Mouse (Mus musculus): Measurements from ENCODE around the gene Cercam. TPM values are rescaled to one million over a fixed set of nuclear protein-coding genes. Genes with fewer than 3 reads are reported as not detected.

The Cercam gene
- polyA plus RNA-seq, 1 experiment from 2014 or later: 12.0 TPM

DNA sequence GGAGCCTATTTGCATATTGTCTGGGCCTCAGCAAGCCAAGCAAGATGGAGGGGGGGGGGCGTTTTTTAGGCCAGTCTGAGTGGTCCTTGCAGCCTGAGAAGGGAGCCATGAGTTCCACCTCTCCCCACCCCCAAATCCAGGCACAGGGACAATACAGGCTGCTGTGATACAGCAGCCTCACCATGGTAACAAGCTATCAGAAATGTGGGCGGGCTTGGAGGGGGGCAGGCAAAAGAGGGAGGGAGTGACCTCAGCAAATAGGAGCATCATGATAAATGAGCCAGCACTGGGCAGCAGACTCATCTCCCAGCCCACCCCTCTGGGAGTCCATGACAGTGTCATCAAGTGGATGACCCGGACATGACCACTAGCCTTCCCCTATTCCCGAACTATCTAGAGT is 29.5 kb upstream of the Cercam start:
- no peak for DNase-seq (ENCODE audit: low read depth, low spot score)
- in situ Hi-C loops (cut with MboI; ENCODE audit: low pct_unique_long_range_greater_than_20kb): no loop called here
- no peak for ATAC-seq
- H3K27me3 ChIP-seq: no peaks in the 10 kb centered on the region
- TF ChIP-seq CTCF (IDR thresholded peaks at IDR 0.05): no peak
- CTCF ChIA-PET: no interaction called here
- POLR2A ChIA-PET: interaction anchor here (0.7 kb wide), 1 partner anchor 326 kb away, joined by 3 read pairs; no protein-coding TSS in a partner anchor

DNA sequence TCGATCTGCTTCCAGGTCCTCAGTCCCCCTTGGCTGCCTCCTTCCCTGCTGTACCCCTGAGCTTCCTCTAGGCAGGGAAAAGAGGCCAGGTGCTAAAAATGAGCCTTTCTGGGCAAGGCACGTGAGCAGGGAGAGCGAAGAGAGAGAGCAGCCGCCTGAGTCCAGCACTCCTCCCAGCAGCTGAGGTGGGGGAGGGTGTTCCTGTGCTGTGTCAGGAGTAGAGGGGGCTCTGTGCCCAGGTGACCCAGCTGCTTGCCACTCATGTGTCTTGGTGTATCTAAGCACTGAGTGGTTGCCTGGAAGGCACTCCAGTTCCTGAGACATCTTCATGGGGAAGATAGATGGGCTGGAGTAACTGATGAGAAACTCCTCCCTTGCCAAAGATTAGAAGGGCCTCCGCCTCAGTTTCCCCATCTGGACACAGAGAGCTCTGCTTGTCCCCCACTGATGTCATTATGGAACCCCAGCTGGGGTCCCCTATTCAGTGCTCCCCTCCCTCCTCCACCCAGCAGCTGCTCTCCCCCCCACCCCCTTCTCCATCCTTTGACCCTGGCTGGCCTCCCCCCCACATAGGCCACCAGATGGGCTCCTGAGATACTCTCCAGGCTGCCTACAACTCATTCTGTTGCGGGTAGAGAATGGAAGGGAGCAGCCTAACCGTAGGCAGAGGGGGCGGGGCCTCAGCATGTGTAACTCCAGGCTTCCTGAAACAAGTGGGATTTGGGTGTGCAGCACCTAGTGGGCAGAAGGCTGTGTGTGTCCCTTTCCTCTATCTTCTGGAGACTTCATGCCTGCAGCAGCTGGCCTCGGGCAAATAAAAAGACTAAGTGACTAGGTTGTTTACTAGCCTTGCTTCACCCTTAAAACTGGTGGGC is 25.5 kb upstream of the Cercam start:
- DNase-seq (ENCODE audit: low read depth, low spot score) (no peak), ATAC-seq (no peak)
- H3K27me3 ChIP-seq: no peaks in the 10 kb centered on the region
- CTCF ChIA-PET: interaction anchor here (0.9 kb wide), 1 partner anchor 26 kb away, joined by 3 read pairs; no protein-coding TSS in a partner anchor
- POLR2A ChIA-PET: no interaction called here
- no peak for TF ChIP-seq CTCF (IDR thresholded peaks at IDR 0.05)
- in situ Hi-C loops (cut with MboI; ENCODE audit: low pct_unique_long_range_greater_than_20kb): no loop called here

DNA sequence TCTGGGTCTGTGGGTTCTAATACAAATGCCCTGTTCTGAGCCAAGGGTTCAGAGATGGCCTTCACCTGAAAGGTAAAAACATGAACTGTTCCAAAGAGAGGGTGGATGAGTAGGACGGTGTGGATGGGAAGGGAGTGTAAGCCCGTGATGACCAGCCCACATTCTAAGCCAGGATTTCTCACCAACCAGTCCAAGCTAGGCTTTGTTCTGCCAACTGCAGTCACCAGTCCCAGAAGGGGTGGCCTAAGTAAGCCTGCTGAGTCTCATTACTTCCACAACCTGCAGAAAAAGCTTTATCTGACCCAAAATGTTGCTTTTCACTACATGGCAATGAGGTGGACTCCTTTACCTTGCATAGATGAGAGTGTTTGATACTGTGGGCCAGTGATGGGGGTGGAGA is 24.8 kb upstream of the Cercam start:
- ATAC-seq (no peak), DNase-seq (ENCODE audit: low read depth, low spot score) (no peak)
- in situ Hi-C loops (cut with MboI; ENCODE audit: low pct_unique_long_range_greater_than_20kb): no loop called here
- CTCF ChIA-PET: interaction anchor here (0.9 to 1.3 kb wide), 2 partner anchors 26 to 27 kb away, joined by 3 read pairs; no protein-coding TSS in a partner anchor
- no peaks in the 10 kb centered on the region for H3K27me3 ChIP-seq
- POLR2A ChIA-PET: no interaction called here
- TF ChIP-seq CTCF (IDR thresholded peaks at IDR 0.05): no peak

DNA sequence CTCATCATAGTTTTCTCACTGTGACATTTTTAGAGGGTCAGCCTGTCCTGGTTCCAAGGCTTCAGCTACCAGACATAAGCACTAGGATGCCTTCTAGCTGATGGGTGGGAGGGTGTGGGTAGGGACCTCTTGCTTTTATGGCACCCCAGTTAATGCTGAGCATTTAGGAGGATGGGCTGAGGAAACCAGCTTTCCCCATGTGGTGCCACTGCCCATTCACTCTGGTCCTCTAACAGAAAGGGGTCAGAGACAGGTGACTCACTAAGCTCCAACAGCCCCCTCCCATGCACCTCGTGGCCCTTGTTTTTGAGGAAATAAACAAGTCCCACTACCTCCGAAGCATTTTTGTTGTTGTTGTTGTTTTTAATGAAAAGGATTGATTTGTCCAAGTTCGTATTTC is 24.3 kb upstream of the Cercam start:
- no peak for DNase-seq (ENCODE audit: low read depth, low spot score)
- no peak for ATAC-seq
- H3K27me3 ChIP-seq: no peaks in the 10 kb centered on the region

DNA sequence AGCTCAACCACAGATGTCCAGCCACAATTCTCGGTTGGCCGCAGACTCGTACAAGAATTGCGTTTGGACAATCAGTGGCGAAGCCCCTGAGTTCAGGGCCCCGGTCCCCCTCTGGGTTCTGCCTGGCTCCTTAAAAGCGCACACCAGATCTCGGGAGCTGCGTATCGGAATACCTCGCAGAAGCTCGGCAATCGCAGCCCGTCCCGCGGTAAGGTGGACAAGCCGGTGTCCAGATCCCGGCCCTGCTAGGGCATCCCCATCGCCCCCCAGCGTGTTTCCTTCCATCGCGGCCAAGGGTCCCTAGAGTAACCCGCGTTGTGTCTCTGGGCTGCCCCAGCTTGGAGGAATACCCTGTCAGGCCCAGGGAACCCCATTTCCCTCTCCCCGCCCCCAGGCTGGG is 23.3 kb upstream of the Cercam start:
- no peak for TF ChIP-seq CTCF (IDR thresholded peaks at IDR 0.05)
- H3K27me3 ChIP-seq: no peaks in the 10 kb centered on the region
- ChIA-PET CTCF (interaction anchor here (0.6 to 1.3 kb wide), 2 partner anchors 28 to 486 kb away, joined by 3 read pairs; no protein-coding TSS in a partner anchor), POLR2A (interaction anchor here (0.6 kb wide), 1 partner anchor 880 kb away, joined by 4 read pairs; no protein-coding TSS in a partner anchor)
- ATAC-seq (no peak), DNase-seq (ENCODE audit: low read depth, low spot score) (no peak)
- in situ Hi-C loops (cut with MboI; ENCODE audit: low pct_unique_long_range_greater_than_20kb): no loop called here

More for the DNA sequence above, 24.3 kb upstream of the Cercam start:
- no peak for TF ChIP-seq CTCF (IDR thresholded peaks at IDR 0.05)
- CTCF ChIA-PET: interaction anchor here (1.3 kb wide), 1 partner anchor 27 kb away, joined by 3 read pairs; no protein-coding TSS in a partner anchor
- POLR2A ChIA-PET: interaction anchor here (0.7 kb wide), 1 partner anchor 49 kb away, joined by 3 read pairs; no protein-coding TSS in a partner anchor
- in situ Hi-C loops (cut with MboI; ENCODE audit: low pct_unique_long_range_greater_than_20kb): no loop called here

DNA sequence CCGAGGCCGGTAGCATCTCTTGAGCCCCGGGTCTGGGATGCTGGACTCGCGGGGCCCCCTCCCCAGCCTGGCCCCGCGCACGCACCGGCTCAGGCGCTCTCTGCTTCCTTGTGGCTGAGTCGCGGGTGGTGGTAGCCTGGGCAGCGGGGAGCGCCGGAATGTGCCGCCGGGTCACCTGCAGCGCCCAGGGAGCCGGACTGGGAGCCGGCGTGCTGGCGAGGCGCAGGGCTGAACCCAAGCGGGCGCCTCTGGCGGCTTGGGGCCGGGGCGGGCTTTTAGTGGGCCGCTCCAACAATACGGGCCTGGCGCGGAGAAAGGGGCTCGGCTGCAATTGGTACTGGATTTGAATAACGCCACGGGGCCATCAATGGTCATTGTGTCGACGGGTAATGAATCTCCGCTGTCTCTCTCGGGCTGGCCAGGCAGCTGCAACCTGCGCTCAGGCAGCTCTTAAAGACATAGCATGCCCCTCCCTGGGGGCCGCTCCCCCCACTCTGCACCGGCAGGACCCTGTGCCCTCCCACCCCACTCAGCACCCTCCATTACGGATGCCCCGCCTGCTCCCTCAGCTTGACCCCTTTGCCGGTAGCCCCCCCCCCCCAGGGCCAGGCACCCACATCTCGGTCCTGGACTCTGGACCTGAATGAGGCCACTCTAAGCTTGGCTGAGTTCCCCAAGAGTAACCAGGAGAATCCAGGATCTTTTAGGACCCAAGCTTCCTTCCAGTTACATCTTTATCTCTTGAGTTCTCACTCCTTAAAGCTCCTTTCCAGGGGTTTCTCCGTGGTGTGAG is 22.7 kb upstream of the Cercam start:
- H3K27me3 ChIP-seq: no peaks in the 10 kb centered on the region
- no peak for TF ChIP-seq CTCF (IDR thresholded peaks at IDR 0.05)
- ChIA-PET CTCF (no interaction called here), POLR2A (no interaction called here)
- DNase-seq (ENCODE audit: low read depth, low spot score) (no peak), ATAC-seq (no peak)
- in situ Hi-C loops (cut with MboI; ENCODE audit: low pct_unique_long_range_greater_than_20kb): no loop called here

DNA sequence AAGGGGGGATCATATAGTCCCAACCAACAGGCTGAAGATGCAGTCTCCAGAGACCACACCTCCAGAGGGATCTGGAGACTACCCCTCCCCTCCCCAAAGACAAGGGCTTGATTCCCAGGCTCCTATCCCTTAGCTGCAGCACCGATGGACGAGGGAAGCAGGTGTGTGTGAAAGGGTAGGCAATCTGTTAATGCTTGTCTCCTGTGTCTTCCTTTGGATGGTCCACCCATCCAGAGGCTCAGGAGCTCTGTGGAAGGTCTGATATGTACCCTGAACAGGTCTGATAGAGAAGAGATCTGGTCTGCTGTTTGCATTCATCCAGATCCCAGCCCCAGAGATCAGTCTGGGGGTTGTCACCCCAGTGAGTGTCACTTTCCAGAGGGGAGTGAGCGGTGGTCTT is 22.1 kb upstream of the Cercam start:
- ATAC-seq: no peak
- in situ Hi-C loops (cut with MboI; ENCODE audit: low pct_unique_long_range_greater_than_20kb): no loop called here
- CTCF ChIA-PET: no interaction called here
- TF ChIP-seq CTCF (IDR thresholded peaks at IDR 0.05): no peak
- DNase-seq (ENCODE audit: low read depth, low spot score): no peak
- POLR2A ChIA-PET: no interaction called here
- no peaks in the 10 kb centered on the region for H3K27me3 ChIP-seq

DNA sequence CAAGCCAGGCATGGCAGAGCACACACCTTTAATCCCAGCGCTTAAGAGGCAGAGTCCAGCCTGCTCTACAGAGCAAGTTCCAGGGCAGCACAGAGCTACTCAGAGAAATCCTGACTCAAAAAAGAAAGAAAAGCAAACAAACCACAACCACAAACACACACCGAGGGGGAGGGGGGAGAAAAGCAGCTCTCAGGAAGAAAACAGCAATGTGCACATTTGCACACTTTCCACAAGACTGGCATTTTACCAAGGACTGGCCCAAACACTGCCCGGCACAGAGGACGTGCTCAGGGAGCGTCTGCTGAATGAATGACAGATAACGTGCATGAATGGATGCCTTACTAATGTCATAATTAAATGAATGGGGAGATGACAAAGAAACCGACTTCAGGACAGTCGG is 19.9 kb upstream of the Cercam start:
- CTCF ChIA-PET: interaction anchor here (1.3 kb wide), 1 partner anchor 10 kb away, joined by 5 read pairs; no protein-coding TSS in a partner anchor
- no peak for ATAC-seq
- in situ Hi-C loops (cut with MboI; ENCODE audit: low pct_unique_long_range_greater_than_20kb): no loop called here

DNA sequence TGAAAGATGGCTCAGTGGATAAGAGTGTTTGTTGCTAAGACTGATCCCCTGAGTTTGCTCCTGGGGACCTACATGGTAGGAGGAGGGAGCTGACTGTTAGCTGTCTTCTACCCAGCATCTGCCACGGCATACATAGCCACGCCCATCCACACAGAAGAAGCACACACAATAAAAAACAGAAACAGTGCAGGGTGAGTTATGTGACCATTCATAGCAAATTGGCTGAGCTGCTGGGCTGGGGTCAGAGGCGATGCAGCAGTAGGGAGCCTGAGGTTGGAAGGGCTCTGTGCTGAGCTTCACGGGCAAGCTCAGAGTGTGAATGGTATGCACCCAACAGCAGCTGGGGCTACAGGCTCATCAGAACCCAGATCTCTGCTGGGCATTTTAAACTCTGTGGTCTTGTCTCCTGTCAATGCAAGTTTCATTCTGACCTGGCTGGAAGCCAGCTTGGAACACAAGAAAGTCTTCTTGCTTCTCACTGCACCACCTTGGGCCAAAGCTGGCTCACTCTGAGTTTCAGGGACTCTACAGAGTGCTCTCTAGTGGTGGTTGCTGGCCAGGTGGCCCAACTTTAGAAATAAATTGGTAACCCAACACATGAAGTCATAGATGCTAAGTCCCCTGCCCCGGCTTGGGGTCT is 19.0 kb upstream of the Cercam start:
- no peak for DNase-seq (ENCODE audit: low read depth, low spot score)
- ChIA-PET POLR2A (interaction anchor here (0.5 to 1.3 kb wide), 3 partner anchors 15 to 30 kb away, joined by 3 to 5 read pairs (median 5); partner anchors contain the start of gene Urm1), CTCF (no interaction called here)
- no peak for TF ChIP-seq CTCF (IDR thresholded peaks at IDR 0.05)
- no peak for ATAC-seq
- in situ Hi-C loops (cut with MboI; ENCODE audit: low pct_unique_long_range_greater_than_20kb): no loop called here
- no peaks in the 10 kb centered on the region for H3K27me3 ChIP-seq

More for the DNA sequence above, 19.9 kb upstream of the Cercam start:
- TF ChIP-seq CTCF (IDR thresholded peaks at IDR 0.05): no peak
- H3K27me3 ChIP-seq: no peaks in the 10 kb centered on the region
- no peak for DNase-seq (ENCODE audit: low read depth, low spot score)
- POLR2A ChIA-PET: interaction anchor here (1.2 kb wide), 1 partner anchor 15 kb away, joined by 5 read pairs; no protein-coding TSS in a partner anchor

DNA sequence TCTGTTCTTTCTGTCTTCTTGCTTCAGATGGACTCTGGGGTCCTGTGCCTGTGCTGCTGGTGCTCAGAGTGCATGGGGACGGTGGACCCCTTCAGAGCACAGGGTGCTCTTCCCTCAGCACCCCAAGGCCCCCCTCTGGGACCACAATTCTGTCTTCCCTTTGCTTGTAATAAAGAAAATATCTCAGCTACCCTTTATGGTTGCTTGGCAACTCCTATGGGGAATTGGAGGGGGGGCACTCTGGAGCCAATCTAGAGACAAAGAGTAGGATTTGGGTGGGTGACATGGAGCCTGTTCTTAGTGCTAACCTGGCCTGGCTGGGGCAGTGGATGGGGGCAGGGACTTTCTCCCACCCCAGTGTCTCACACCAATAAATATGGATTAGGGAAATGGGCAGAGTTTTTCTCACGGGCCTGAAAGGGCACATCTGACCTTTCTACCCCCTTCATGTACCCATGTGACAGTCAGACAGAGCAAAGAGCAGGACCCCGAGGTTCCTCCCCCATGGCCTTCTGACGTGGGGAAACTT is 15.9 kb upstream of the Cercam start:
- in situ Hi-C loops (cut with MboI; ENCODE audit: low pct_unique_long_range_greater_than_20kb): no loop called here
- ATAC-seq (no peak), DNase-seq (ENCODE audit: low read depth, low spot score) (no peak)
- no peak for TF ChIP-seq CTCF (IDR thresholded peaks at IDR 0.05)
- CTCF ChIA-PET: no interaction called here
- POLR2A ChIA-PET: no interaction called here
- H3K27me3 ChIP-seq: no peaks in the 10 kb centered on the region

Data from Patski (cell line).